Mouse (Mus musculus) lung, adult 2 months (tissue): ENCODE data around the gene Nus1.

ENCODE experiments used
- CTCF ChIP-seq: fragments of 200-500 bp; IDR thresholded peaks from 2 replicates; pipeline ENCODE4 v1.5.1; 2011; ENCODE audit warnings: mild to moderate bottlenecking, low read length, control low read depth; ENCODE audit not compliant: insufficient read depth
- POLR2A ChIP-seq: fragments of 200-500 bp; IDR thresholded peaks from 2 replicates; pipeline ENCODE4 v1.6.1; 2011; ENCODE audit warnings: low read depth, mild to moderate bottlenecking, control low read depth, low read length, borderline replicate concordance; ENCODE audit errors: extremely low read depth

DNA sequence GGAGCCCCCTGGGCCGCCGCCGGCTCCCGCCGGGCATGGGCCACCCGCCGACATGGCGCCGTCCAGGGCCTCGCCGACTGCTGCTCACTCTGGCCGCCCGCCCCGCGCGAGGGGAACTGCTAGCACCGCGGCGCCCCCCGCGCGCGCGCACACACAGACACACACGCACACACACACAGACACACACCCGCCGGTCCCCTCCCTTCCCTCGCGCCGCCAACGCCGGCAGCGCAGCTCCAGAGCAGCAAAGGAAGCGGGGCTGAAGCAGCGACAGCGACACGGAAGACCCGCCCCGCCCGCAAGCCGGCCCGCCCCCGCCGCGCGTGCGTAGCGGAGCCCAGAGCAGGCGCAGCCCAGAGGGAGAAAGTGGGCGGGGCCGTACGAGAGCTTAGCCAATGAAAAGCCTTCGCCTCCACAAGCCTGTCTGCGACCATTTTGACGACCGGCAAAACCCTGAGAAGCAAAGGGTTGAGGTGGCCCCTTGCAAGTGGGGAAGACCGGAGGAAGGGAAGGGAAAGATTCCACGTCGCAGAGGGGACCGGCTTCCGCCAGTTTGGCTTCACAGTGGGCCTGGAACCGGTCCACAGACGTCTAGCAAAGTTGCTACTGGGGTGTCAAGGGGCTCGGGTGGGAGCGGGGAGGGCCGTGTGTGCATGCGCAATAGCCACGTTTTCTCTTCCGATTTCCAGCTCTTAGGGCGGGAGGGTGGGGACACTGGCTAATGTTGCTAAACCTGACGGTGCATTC is 35.3 kb upstream of the Nus1 start, which contains the start of gene Gopc:
- TF ChIP-seq CTCF: no peak
- TF ChIP-seq POLR2A: peak; percentile 60; the same call in 1 of the 2 replicates
